Comparison of ENCODE assay signal across 8 mouse cellular contexts in genomic region chr4:118135414-118135813, GRCm38 (mm10). TPM values are rescaled to one million over a fixed set of nuclear protein-coding genes. Genes with fewer than 3 reads are reported as not detected.
A peak's percentile ranks its signal among the peaks of the same experiment; 100 is the strongest.
DNase-seq lines count a peak whose midpoint lies in the region; ATAC-seq and TF ChIP-seq lines count a peak whose summit lies in the region.

No protein-coding gene starts in this region.

- ATAC-seq in lung, embryonic 15.5 days (ENCODE audit: borderline replicate concordance, extremely low read depth, low FRiP score, low TSS enrichment): no peak
- ATAC-seq in embryonic facial prominence, embryonic 15.5 days (ENCODE audit: insufficient number of reproducible peaks, low FRiP score, low TSS enrichment, low read depth): no peak
- ATAC-seq in limb, embryonic 12.5 days (ENCODE audit: insufficient number of reproducible peaks, insufficient read depth, low FRiP score, low TSS enrichment, low read depth): no peak

- peak overlapping the region; percentile 59; the same call in 1 of the 2 replicates for H3K27ac ChIP-seq in lung, embryonic 15.5 days
- H3K27ac ChIP-seq in embryonic facial prominence, embryonic 15.5 days (replicated peaks): peak overlapping the region; percentile 81
- peak overlapping the region; percentile 53; the same call in 1 of the 2 replicates for H3K27ac ChIP-seq in limb, embryonic 12.5 days
- H3K27ac ChIP-seq in olfactory bulb, adult 2 months (ENCODE audit: insufficient read depth, low read depth, low read length): peak overlapping the region; percentile 42

- H3K27me3 ChIP-seq in lung, embryonic 15.5 days: no peaks in the 10 kb centered on the region
- H3K27me3 ChIP-seq in embryonic facial prominence, embryonic 15.5 days: no peaks in the 10 kb centered on the region
- no peaks in the 10 kb centered on the region for H3K27me3 ChIP-seq in limb, embryonic 12.5 days

- H3K4me3 ChIP-seq in lung, embryonic 15.5 days: peak overlapping the region; percentile 97
- H3K4me3 ChIP-seq in embryonic facial prominence, embryonic 15.5 days (replicated peaks): peak overlapping the region; percentile 96
- H3K4me3 ChIP-seq in limb, embryonic 12.5 days (replicated peaks): peak overlapping the region; percentile 99
- peak overlapping the region; percentile 88 for H3K4me3 ChIP-seq in olfactory bulb, adult 2 months (ENCODE audit: insufficient read depth, low read depth, low read length)

- TF ChIP-seq POLR2A in olfactory bulb, adult 2 months (IDR thresholded peaks at IDR 0.05; ENCODE audit: insufficient read depth, low read depth, low read length): no peak

- DNase-seq in lung, postnatal 25 days (ENCODE audit: low spot score): no peak
- no peak for DNase-seq in spleen, adult 18-20 months
- no peak for DNase-seq in layer of hippocampus, postnatal 10 days (ENCODE audit: low spot score in 2 of 2)
- DNase-seq in gastrocnemius, adult 8-10 months (ENCODE audit: low spot score in 2 of 2): no peak

- peak overlapping the region; percentile 80 for H3K4me2 ChIP-seq in lung, embryonic 15.5 days
- peak overlapping the region; percentile 83 for H3K4me2 ChIP-seq in embryonic facial prominence, embryonic 15.5 days (replicated peaks)
- H3K4me2 ChIP-seq in limb, embryonic 12.5 days: peak overlapping the region; percentile 72

- H3K9ac ChIP-seq in lung, embryonic 15.5 days: peak overlapping the region; percentile 84
- peak overlapping the region; percentile 76; the same call in 1 of the 2 replicates for H3K9ac ChIP-seq in embryonic facial prominence, embryonic 15.5 days
- H3K9ac ChIP-seq in limb, embryonic 12.5 days (replicated peaks): no peak overlapping the region

- H3K9me3 ChIP-seq in lung, embryonic 15.5 days: no peaks in the 10 kb centered on the region
- no peaks in the 10 kb centered on the region for H3K9me3 ChIP-seq in embryonic facial prominence, embryonic 15.5 days (replicated peaks)
- no peaks in the 10 kb centered on the region for H3K9me3 ChIP-seq in limb, embryonic 12.5 days

- TF ChIP-seq CTCF in olfactory bulb, adult 2 months (IDR thresholded peaks at IDR 0.05; ENCODE audit: insufficient read depth, low read depth, low read length): no peak

- H3K36me3 ChIP-seq in lung, embryonic 15.5 days: peaks cover 43% of the 10 kb centered on the region
- peaks cover 43% of the 10 kb centered on the region for H3K36me3 ChIP-seq in embryonic facial prominence, embryonic 15.5 days
- peaks cover 49% of the 10 kb centered on the region for H3K36me3 ChIP-seq in limb, embryonic 12.5 days

- peaks cover 13% of the 10 kb centered on the region for H3K4me1 ChIP-seq in lung, embryonic 15.5 days
- peaks cover 21% of the 10 kb centered on the region for H3K4me1 ChIP-seq in embryonic facial prominence, embryonic 15.5 days
- H3K4me1 ChIP-seq in limb, embryonic 12.5 days (replicated peaks): peaks cover 11% of the 10 kb centered on the region
- peaks cover 22% of the 10 kb centered on the region for H3K4me1 ChIP-seq in olfactory bulb, adult 2 months (ENCODE audit: control insufficient read depth, insufficient read depth, low read length)

- WGBS in lung, embryonic 15.5 days: 84% methylated on average over 1 of the region's 1 CpGs
- 69% methylated on average over 1 of the region's 1 CpGs for WGBS in embryonic facial prominence, embryonic 15.5 days
- WGBS in limb, embryonic 12.5 days: 87% methylated on average over 1 of the region's 1 CpGs
- WGBS in olfactory bulb, adult 2 months: 86% methylated on average over 1 of the region's 1 CpGs

RNA-seq across cellular contexts. Expression of gene St3gal3, which starts 0.7 kb away (rescaled TPM):
- 8.1 and 9.1 TPM in 2 replicates for polyA plus RNA-seq in lung, embryonic 15.5 days (2015; fragmentation: Nextera tagmentation; extraction: Ambion mirVana)
- 9.4 and 9.8 TPM in 2 replicates for polyA plus RNA-seq in embryonic facial prominence, embryonic 15.5 days (2015; fragmentation: Nextera tagmentation; extraction: Ambion mirVana)
- polyA plus RNA-seq in limb, embryonic 12.5 days (2016; fragmentation: Nextera tagmentation; extraction: Ambion mirVana): 8.9 and 12.1 TPM in 2 replicates
- polyA plus RNA-seq in olfactory bulb, adult 2 months (2012; ENCODE audit: insufficient read depth, insufficient read length, low replicate concordance, missing spikeins): not detected in 2 replicates
- 10 to 100 TPM; 37.6 to 38.3 TPM for total RNA-seq in layer of hippocampus, postnatal 10 days (2021)
- 10 to 100 TPM; 76.0 to 83.1 (median 80.6) TPM for total RNA-seq in gastrocnemius, adult 8-10 months (2022)

RNA-seq across cellular contexts. Expression of gene Kdm4a, which starts 44.4 kb away (rescaled TPM):
- polyA plus RNA-seq in lung, embryonic 15.5 days (2015; fragmentation: Nextera tagmentation; extraction: Ambion mirVana): 39.3 and 40.0 TPM in 2 replicates
- polyA plus RNA-seq in embryonic facial prominence, embryonic 15.5 days (2015; fragmentation: Nextera tagmentation; extraction: Ambion mirVana): 35.3 and 36.3 TPM in 2 replicates
- 58.0 and 58.1 TPM in 2 replicates for polyA plus RNA-seq in limb, embryonic 12.5 days (2016; fragmentation: Nextera tagmentation; extraction: Ambion mirVana)
- not detected in 2 replicates for polyA plus RNA-seq in olfactory bulb, adult 2 months (2012; ENCODE audit: insufficient read depth, insufficient read length, low replicate concordance, missing spikeins)
- total RNA-seq in layer of hippocampus, postnatal 10 days (2021): 10 to 100 TPM; 56.5 to 66.7 TPM
- 10 to 100 TPM; 15.2 to 18.1 (median 16.4) TPM for total RNA-seq in gastrocnemius, adult 8-10 months (2022)
